Mouse (Mus musculus): Measurements from ENCODE around the gene Pkd1. TPM values are rescaled to one million over a fixed set of nuclear protein-coding genes. Genes with fewer than 3 reads are reported as not detected.
A peak's percentile ranks its signal among the peaks of the same experiment; 100 is the strongest.

Gene Pkd1
- total RNA-seq, 2 experiments from 2014 or later = 87.0 to 93.3 TPM

DNA sequence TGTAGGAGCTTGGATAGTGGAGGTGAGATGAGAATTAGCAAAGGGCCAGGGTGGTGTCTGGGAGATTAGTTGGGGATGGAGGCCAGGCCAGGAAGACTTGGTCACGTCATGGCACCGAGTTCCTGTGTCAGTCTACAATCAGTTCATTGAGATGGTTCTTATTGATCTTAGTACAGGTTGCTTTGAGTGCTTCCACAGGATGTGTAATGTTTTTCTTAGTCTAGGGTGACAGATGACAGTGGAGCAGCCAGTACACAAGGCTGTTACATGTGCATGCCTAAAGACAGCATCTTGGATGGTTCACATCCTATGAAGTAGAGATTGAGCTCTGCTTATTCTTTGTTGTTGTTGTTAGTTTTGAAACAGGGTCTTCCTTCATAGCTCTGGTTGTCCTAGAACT is 12.0 kb downstream of the Pkd1 start:
- Histone ChIP-seq H3K27ac (0 out of 2 replicates have a peak overlapping the region, but pooled peaks have one; percentile 92), H3K4me3 (no peak overlapping the region)
- no peak for TF ChIP-seq CTCF (conservative IDR thresholded peaks at IDR 0.05)
- no peak for DNase-seq (ENCODE audit: low spot score in 2 of 2)

DNA sequence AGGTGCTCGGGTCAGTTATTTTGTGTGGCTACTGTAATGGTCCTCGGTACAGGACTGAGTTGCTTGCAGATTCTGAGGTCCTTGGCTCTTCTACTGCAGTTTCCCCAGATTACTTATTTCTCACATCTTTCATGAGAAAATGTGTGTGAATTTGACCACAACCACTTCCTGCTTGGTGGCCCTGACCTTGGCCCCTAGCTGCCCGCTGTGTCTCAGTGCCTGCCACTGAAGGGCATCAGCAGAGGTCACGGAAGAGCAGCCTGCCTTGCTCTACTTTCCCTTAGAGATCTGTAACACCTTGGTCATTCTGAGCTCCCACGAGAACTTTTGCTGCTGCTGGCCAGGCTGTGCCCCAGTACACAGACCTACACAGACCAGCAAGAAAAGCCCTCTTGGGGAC is 14.0 kb downstream of the Pkd1 start:
- TF ChIP-seq CTCF (conservative IDR thresholded peaks at IDR 0.05) = no peak
- DNase-seq (ENCODE audit: low spot score in 2 of 2) = no peak
- H3K4me3 ChIP-seq = no peak overlapping the region
- H3K27ac ChIP-seq = no peak overlapping the region

DNA sequence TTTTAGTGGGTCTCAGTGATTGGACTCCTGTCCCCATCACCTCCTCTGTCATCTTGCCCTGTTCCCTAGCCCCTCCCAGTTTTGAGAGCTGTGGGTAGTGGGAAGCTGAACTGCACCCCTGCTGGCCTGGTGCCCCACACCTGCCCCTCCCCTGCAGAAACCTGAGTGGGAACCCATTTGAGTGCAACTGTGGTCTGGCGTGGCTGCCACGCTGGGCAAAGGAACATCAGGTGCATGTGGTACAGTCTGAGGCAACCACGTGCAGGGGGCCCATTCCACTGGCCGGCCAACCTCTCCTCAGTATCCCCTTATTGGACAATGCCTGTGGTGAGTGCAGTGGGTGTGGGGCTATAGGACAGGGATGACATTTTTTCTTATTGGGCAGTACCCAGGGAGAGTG is 14.8 kb downstream of the Pkd1 start:
- no peak overlapping the region for H3K27ac ChIP-seq
- DNase-seq (ENCODE audit: low spot score in 2 of 2) = no peak
- TF ChIP-seq CTCF (conservative IDR thresholded peaks at IDR 0.05) = no peak
- H3K4me3 ChIP-seq = no peak overlapping the region

DNA sequence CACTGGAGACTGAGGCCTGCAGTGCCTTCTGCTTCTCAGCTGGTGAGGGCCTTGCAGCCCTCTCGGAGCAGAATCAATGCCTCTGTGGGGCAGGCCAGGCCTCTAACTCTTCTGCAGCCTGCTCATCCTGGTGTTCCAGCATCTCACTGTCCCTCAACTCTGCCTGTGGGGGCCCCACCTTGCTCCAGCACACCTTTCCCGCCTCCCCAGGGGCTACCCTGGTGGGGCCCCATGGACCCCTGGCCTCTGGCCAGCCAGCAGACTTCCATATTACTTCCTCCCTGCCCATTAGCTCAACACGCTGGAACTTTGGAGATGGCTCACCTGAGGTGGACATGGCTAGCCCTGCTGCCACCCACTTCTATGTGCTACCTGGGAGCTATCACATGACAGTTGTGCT is 15.5 kb downstream of the Pkd1 start:
- DNase-seq (ENCODE audit: low spot score in 2 of 2) = no peak

DNA sequence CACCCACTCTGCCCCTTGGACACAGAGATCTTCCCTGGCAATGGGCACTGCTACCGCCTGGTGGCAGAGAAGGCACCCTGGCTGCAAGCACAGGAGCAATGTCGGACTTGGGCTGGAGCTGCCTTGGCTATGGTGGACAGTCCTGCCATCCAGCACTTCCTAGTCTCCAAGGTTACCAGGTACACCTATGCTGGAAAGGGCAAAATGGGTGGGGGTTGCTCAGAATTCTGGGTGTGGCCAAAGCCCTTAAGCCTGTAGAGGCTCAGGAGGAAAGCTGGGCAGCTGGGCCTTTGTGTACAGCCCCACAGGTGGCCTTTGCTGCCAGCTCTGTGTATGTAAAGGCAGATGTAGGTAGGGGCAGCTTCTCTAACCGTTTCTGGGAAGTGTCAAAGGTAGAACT is 16.2 kb downstream of the Pkd1 start:
- Histone ChIP-seq H3K27ac (no peak overlapping the region), H3K4me3 (no peak overlapping the region)
- TF ChIP-seq CTCF (conservative IDR thresholded peaks at IDR 0.05) = no peak
- DNase-seq (ENCODE audit: low spot score in 2 of 2) = no peak

More for the DNA sequence above, 15.5 kb downstream of the Pkd1 start:
- Histone ChIP-seq H3K27ac (no peak overlapping the region), H3K4me3 (no peak overlapping the region)
- TF ChIP-seq CTCF (conservative IDR thresholded peaks at IDR 0.05) = no peak

DNA sequence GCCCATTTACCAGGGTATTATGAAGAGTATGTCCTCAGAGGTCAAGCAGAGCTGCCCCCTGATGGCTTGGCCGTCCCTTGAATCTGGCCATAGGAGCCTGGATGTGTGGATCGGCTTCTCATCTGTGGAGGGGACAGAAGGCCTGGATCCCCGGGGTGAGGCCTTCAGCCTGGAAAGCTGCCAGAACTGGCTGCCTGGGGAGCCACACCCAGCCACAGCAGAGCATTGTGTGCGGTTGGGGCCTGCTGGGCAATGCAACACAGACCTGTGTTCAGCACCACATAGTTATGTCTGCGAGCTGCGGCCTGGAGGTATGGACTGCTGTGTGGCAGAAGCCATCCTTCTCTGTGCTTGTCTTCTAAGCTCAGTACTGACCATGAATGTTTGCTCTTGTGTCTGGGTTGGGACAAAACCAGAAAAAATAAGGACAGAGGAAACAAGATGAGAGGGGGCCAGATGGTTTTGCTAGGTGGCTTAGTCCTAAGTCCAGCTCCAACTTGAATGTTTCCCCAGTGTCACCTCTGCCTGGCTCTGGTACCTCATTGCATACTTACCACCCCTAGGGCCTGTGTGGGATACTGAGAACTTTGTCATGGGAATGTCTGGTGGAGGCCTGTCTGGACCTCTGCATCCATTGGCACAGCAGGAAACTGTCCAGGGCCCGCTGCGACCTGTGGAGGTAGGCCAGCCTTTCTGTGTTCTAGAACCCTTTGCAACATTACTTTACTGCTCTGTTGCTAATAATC is 17.6 kb downstream of the Pkd1 start:
- TF ChIP-seq CTCF (conservative IDR thresholded peaks at IDR 0.05) = no peak
- Histone ChIP-seq H3K4me3 (no peak overlapping the region), H3K27ac (peak overlapping the region; percentile 46; the same call in 1 of the 2 replicates)
- no peak for DNase-seq (ENCODE audit: low spot score in 2 of 2)

DNA sequence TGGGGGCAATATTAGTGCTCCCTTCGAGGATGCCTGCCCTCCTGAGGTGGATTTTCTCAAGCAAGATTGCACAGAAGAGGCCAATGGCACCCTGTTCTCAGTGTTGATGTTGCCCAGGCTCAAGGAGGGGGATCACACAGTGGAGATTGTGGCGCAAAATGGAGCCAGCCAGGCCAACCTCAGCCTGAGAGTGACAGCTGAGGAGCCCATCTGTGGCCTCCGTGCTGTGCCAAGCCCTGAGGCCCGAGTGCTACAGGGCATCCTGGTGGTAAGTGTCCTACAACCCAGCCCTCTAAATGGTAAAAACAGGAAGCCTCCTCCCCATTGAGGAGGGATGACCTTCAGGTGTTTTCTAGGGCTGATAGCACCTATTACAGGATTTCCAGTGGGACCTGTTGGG is 20.2 kb downstream of the Pkd1 start:
- DNase-seq (ENCODE audit: low spot score in 2 of 2) = no peak
- Histone ChIP-seq H3K27ac (no peak overlapping the region), H3K4me3 (no peak overlapping the region)
- no peak for TF ChIP-seq CTCF (conservative IDR thresholded peaks at IDR 0.05)

DNA sequence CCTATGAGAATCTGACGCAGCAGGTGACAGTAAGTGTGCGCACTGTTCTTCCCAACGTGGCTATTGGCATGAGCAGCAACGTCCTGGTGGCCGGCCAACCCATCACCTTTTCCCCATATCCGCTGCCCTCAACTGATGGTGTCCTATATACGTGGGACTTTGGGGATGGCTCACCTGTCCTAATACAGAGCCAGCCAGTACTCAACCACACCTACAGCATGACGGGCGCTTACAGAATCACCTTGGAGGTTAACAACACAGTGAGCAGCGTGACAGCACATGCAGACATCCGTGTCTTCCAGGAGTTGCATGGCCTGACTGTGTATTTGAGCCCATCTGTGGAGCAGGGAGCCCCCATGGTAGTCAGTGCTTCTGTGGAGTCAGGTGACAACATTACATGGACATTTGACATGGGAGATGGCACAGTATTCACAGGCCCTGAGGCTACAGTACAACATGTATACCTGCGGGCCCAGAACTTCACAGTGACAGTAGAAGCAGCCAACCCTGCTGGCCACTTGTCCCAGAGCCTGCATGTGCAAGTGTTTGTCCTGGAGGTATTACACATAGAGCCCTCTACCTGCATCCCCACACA is 23.1 kb downstream of the Pkd1 start:
- no peak overlapping the region for H3K27ac ChIP-seq
- DNase-seq (ENCODE audit: low spot score in 2 of 2) = no peak
- no peak overlapping the region for H3K4me3 ChIP-seq
- no peak for TF ChIP-seq CTCF (conservative IDR thresholded peaks at IDR 0.05)

DNA sequence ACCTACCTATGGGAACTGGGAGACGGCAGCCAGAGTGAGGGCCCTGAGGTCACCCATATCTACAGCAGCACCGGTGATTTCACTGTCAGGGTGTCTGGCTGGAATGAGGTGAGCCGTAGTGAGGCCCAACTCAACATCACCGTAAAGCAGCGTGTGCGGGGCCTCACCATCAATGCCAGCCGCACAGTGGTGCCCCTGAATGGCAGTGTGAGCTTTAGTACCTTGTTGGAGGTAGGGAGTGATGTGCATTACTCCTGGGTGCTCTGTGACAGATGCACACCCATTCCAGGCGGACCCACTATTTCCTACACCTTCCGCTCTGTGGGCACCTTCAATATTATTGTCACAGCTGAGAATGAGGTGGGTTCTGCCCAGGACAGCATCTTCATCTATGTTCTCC is 24.2 kb downstream of the Pkd1 start:
- TF ChIP-seq CTCF (conservative IDR thresholded peaks at IDR 0.05) = no peak
- H3K27ac ChIP-seq = no peak overlapping the region
- no peak overlapping the region for H3K4me3 ChIP-seq
- DNase-seq (ENCODE audit: low spot score in 2 of 2) = no peak

DNA sequence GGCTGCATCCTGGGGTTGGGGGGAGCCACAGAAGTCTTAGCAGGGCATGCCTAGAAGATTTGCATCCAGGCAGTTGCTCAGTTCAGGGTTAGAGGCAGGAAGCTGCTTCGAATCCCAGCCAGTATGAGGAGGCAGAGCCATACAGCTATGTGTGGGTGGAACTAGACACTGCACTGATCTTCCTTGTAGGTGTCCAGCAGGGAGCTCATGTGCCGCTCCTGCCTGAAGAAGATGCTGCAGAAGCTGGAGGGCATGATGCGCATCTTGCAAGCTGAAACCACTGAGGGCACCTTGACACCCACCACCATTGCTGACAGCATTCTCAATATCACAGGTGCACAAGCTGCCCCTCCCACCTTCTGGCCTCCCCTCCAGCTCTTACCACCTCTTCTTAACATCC is 29.9 kb downstream of the Pkd1 start:
- no peak for DNase-seq (ENCODE audit: low spot score in 2 of 2)
- Histone ChIP-seq H3K4me3 (no peak overlapping the region), H3K27ac (peak overlapping the region; percentile 55)
- no peak for TF ChIP-seq CTCF (conservative IDR thresholded peaks at IDR 0.05)

DNA sequence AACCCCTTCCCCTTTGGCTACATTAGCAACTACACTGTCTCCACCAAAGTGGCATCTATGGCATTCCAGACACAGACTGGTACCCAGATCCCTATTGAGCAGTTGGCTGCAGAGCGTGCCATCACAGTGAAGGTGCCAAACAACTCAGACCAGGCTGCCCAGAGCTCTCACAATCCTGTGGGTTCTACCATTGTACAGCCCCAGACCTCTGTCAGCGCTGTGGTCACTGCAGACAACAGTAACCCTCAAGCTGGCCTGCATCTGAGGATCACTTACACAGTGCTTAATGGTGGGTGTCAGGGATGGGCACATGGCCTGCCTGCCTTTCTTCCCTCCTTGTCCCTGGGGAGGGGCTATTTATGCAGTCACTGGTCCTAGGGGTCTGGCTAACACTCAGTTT is 30.7 kb downstream of the Pkd1 start:
- TF ChIP-seq CTCF (conservative IDR thresholded peaks at IDR 0.05) = no peak

DNA sequence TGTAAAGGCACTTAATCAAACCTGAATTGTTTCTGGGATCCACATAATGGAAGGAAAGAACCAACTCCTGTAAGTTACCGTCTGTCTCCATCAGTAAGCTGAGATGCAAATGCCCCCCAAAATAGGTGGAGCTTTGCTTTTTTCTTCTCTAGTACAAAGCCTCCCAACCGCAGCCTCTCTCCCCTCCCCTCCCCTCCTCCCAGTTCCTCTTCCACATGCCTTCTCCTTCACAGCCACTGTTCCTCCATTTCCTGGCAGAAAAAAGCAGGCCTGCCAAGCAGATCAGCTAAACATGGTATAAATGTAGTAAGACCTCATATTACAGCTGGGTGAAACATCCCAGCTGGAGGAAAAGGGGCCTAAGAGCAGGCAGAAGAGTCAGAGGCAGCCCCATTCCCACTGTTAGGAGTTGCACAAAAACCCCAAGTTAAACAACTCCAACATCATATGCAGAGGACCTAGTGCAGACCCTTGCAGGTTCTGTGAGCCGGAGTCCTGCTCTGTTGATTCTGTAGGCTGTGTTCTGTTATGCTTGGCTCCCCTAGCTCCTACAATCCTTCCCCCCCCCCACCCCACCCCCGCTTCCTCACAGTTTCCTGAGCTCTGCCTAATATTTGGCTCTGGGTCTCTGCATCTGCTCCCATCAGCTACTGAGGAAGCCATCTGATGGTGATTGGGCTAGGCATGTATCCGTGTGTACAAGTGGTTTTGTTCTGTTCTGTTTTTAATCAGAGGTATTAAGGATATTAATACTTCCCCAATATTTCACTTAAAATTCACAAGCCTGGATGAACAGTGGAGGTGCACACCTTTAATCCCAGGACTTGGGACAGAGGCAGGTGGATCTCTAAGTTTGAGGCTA is 34.2 kb downstream of the Pkd1 start:
- H3K27ac ChIP-seq = peak overlapping the region; percentile 72
- no peak overlapping the region for H3K4me3 ChIP-seq
- no peak for TF ChIP-seq CTCF (conservative IDR thresholded peaks at IDR 0.05)
- no peak for DNase-seq (ENCODE audit: low spot score in 2 of 2)

More for the DNA sequence above, 30.7 kb downstream of the Pkd1 start:
- no peak for DNase-seq (ENCODE audit: low spot score in 2 of 2)
- Histone ChIP-seq H3K27ac (peak overlapping the region; percentile 55; the same call in 1 of the 2 replicates), H3K4me3 (no peak overlapping the region)

DNA sequence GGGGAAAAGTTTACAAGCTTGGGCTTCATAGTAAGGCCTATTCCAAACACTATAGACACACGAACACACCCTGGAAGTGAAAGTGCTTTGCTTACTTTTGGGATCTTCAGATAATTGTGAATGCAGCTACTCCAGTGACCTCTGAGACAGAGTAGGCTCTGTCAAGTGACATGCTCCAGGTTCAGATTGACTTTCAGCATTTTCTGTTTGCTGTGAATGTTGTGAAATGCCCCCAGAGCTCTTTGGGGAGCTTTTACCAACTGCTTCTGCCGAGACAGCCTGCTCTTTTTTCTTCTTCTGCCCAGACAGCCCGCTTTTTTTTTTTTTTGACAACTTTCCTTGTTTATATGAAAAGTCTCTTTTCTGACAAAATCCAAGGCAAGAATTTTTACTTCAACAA is 34.9 kb downstream of the Pkd1 start:
- Histone ChIP-seq H3K27ac (peak overlapping the region; percentile 72), H3K4me3 (no peak overlapping the region)
- TF ChIP-seq CTCF (conservative IDR thresholded peaks at IDR 0.05) = no peak
- no peak for DNase-seq (ENCODE audit: low spot score in 2 of 2)
